Mouse (Mus musculus) kidney, embryonic 16.5 days (tissue): ENCODE data around the gene Cep57. TPM values are rescaled to one million over a fixed set of nuclear protein-coding genes. Genes with fewer than 3 reads are reported as not detected.
"Not testable (repeated sequence)": the region's sequence is repeated elsewhere in the genome, so short reads cannot be mapped to it uniquely, and the experiment has no call there.

ENCODE experiments used
- ATAC-seq: fragments of 200-750 bp; cut with Nextera tagmentation; 2 replicates; pipeline ENCODE4 v1.8.0; 2017; ENCODE audit warnings: moderate TSS enrichment; ENCODE audit not compliant: low FRiP score, low TSS enrichment
- H3K27ac ChIP-seq: fragments of 300-500 bp; sonication (generic); 2 replicates; pipeline ENCODE4 v1.5.1; 2014; ENCODE audit warnings: low read length
- H3K27me3 ChIP-seq: fragments of 300-500 bp; sonication (generic); 2 replicates; pipeline ENCODE4 v1.6.1; 2014; ENCODE audit warnings: low read length, control low read depth, mixed read lengths; ENCODE audit not compliant: insufficient read depth
- H3K36me3 ChIP-seq: fragments of 300-500 bp; sonication (generic); 2 replicates; pipeline ENCODE4 v1.6.1; 2014; ENCODE audit warnings: low read length, control low read depth, mixed read lengths; ENCODE audit not compliant: insufficient read depth
- H3K4me1 ChIP-seq: fragments of 300-500 bp; sonication (generic); 2 replicates; pipeline ENCODE4 v1.6.1; 2014; ENCODE audit warnings: low read length, control low read depth, mixed read lengths; ENCODE audit not compliant: insufficient read depth
- H3K4me2 ChIP-seq: fragments of 300-500 bp; sonication (generic); replicated peaks from 2 replicates; pipeline ENCODE4 v1.6.1; 2014; ENCODE audit warnings: low read depth, low read length
- H3K4me3 ChIP-seq: fragments of 300-500 bp; sonication (generic); 2 replicates; pipeline ENCODE4 v1.5.1; 2014; ENCODE audit warnings: mild to moderate bottlenecking, low read length
- H3K9ac ChIP-seq: fragments of 300-500 bp; sonication (generic); replicated peaks from 2 replicates; pipeline ENCODE4 v1.6.1; 2014; ENCODE audit warnings: low read length
- H3K9me3 ChIP-seq: fragments of 300-500 bp; sonication (generic); 2 replicates; pipeline ENCODE4 v1.6.1; 2016; ENCODE audit warnings: low read length, control low read depth
- WGBS: fragments of 180-500 bp; shearing (Covaris S2); extraction: QIAGEN DNeasy Blood & Tissue Kit; methylation state at CpG from one replicate; pipeline ENCODE4 v1.1.7; 2014; 5-methylcytosine and 5-hydroxymethylcytosine counted together
- polyA plus RNA-seq: library from polyadenylated mRNA; unstranded; fragments of >200 nt; fragmentation: Nextera tagmentation; extraction: Ambion mirVana; gene quantifications from 2 replicates; pipeline ENCODE4 v1.2.1, GENCODE M21; 2015

The Cep57 gene
- polyA plus RNA-seq, 1 experiment from 2014 or later, result 52.2 TPM

DNA sequence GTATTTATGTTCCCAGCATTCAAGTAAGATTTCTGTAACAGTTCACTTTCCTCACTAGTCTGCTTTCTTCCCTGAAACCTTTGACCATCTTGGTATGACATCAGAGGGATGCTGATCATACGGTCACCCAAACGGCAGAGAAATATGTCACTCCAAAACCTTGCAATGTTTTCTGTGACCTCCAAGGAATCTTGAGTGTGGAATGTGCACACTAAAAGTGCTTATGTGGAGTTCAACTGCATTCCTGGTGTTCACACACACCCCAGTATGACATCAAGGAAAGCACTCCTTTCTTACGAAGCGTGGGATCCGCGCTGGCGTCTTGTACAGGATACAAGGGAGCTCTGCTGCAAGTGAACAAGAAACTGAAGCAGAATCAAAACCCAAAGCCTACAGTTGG, 20.1 kb downstream of the Cep57 start:
- Histone ChIP-seq H3K4me2 (no peak overlapping the region), H3K4me1 (no peaks in the 10 kb centered on the region), H3K27me3 (no peaks in the 10 kb centered on the region), H3K9ac (no peak overlapping the region), H3K9me3 (no peaks in the 10 kb centered on the region), H3K27ac (no peak overlapping the region), H3K4me3 (no peak overlapping the region), H3K36me3 (peaks cover 63% of the 10 kb centered on the region)
- ATAC-seq, result no peak
- WGBS, result 93% methylated on average over 7 of the region's 7 CpGs

DNA sequence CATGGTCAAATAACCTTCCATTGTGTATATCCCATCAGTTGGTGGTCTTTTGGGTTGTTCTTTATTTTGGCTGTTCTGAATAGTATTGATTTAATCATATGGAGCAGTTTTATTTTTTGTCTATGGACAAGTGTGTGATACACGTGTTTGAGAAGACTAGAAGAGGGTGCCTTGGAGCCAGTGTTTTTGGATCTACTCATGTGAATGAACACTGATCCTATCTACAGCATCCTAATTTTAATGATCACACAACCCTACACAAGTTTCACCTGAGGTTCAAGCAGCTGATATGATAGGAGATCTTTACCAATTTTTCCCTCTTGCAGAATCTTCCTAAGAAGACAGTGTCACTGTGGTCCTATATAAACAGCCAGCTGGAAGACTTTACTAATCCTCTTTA, 22.4 kb downstream of the Cep57 start:
- WGBS, result 66% methylated on average over 1 of the region's 1 CpGs
- no peak overlapping the region for H3K4me3 ChIP-seq
- no peak overlapping the region for H3K4me2 ChIP-seq
- H3K36me3 ChIP-seq, result peaks cover 54% of the 10 kb centered on the region
- ATAC-seq, result no peak
- no peaks in the 10 kb centered on the region for H3K4me1 ChIP-seq
- H3K9me3 ChIP-seq, result no peaks in the 10 kb centered on the region
- H3K27ac ChIP-seq, result no peak overlapping the region
- no peak overlapping the region for H3K9ac ChIP-seq
- H3K27me3 ChIP-seq, result no peaks in the 10 kb centered on the region

DNA sequence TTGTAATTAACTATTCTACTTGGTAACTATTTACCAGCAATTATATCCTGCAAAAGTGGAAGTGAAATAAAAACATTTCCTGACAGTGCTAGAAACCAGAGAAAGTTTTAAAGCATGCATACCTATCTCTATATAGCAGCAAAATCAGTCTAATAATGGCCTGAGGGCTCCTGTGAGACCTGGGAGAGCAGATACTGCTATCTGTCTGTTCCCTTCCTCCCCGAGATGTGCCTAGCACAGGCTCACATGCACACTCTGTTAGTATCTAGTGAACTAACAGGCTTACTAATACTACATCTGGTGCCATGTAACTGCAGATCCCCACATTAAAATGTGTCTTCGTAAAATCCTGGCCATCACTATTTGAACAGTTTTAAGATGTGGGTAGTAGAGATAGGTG, 32.2 kb downstream of the Cep57 start:
- Histone ChIP-seq H3K36me3 (peaks cover 52% of the 10 kb centered on the region), H3K27ac (no peak overlapping the region), H3K9ac (no peak overlapping the region), H3K4me3 (no peak overlapping the region), H3K27me3 (no peaks in the 10 kb centered on the region), H3K4me2 (no peak overlapping the region), H3K4me1 (no peaks in the 10 kb centered on the region), H3K9me3 (no peaks in the 10 kb centered on the region)
- ATAC-seq, result no peak
- WGBS, result 90% methylated on average over 2 of the region's 2 CpGs

DNA sequence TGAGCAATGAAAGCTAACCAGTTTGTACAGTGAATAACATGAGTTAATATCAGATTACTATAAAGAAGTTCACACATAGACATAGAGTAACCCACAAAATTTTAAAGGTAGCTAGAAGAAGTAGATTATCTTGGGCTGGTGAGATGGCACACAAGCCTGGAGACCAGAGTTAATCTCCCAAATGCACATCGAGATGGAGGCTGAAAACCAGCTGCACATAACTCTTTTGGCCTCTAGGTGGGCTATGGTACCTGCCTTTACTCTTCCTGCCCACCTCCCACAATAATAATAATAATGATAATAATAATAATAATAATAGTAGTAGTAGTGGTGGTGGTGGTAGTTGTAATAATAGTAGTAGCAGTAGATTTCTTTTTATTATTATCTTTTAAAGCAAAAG, 32.6 kb downstream of the Cep57 start:
- Histone ChIP-seq H3K4me3 (no peak overlapping the region), H3K4me2 (no peak overlapping the region), H3K9ac (no peak overlapping the region), H3K9me3 (no peaks in the 10 kb centered on the region), H3K27ac (no peak overlapping the region), H3K36me3 (peaks cover 48% of the 10 kb centered on the region), H3K4me1 (no peaks in the 10 kb centered on the region), H3K27me3 (no peaks in the 10 kb centered on the region)
- 73% methylated on average over 1 of the region's 1 CpGs for WGBS
- ATAC-seq, result no peak

DNA sequence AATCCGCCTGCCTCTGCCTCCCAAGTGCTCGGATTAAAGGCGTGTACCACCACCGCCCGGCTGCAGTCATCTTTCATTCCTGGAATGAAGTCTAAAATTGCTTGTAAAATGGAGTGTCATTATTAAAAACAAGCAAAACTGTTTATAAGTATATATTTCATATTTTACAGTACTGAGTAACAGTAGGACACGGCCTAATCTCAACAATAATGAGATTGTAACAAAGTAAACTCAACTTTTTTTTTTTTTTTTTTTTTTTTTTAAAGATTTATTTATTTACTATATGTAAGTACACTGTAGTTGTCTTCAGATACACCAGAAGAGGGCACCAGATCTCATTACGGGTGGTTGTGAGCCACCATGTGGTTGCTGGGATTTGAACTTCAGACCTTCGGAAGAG, 36.0 kb downstream of the Cep57 start:
- H3K36me3 ChIP-seq, result peaks cover 34% of the 10 kb centered on the region; the same call in 1 of the 2 replicates
- not testable (repeated sequence) for H3K9ac ChIP-seq, H3K4me1 ChIP-seq, H3K9me3 ChIP-seq, H3K4me2 ChIP-seq, ATAC-seq, H3K27me3 ChIP-seq, H3K27ac ChIP-seq, H3K4me3 ChIP-seq
- 98% methylated on average over 7 of the region's 8 CpGs for WGBS

DNA sequence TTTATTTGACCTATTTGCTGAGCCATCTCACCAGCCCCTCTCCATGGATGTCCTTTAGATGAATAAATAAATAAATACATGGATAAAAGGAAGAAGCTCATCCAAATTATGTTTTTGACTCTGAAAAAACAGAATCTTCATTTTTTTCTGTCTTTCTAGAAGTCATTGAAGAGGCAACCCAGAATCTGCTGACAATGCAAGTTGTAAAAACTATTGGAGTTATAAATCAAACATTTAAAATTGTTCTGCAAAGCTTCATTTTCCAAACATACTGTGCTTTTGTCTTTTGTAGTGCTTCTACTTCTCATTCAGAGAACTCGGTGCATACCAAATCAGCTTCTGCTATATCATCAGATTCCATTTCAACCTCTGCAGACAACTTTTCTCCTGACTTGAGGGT, 44.9 kb downstream of the Cep57 start:
- no peak overlapping the region for H3K27ac ChIP-seq
- no peak for ATAC-seq
- no peaks in the 10 kb centered on the region for H3K4me1 ChIP-seq
- H3K4me2 ChIP-seq, result no peak overlapping the region
- no peaks in the 10 kb centered on the region for H3K27me3 ChIP-seq
- no peak overlapping the region for H3K9ac ChIP-seq
- no peak overlapping the region for H3K4me3 ChIP-seq
- H3K36me3 ChIP-seq, result peaks cover 12% of the 10 kb centered on the region; the same call in 1 of the 2 replicates
- WGBS, result 100% methylated on average over 1 of the region's 1 CpGs
- peaks cover 3% of the 10 kb centered on the region; the same call in 1 of the 2 replicates for H3K9me3 ChIP-seq

DNA sequence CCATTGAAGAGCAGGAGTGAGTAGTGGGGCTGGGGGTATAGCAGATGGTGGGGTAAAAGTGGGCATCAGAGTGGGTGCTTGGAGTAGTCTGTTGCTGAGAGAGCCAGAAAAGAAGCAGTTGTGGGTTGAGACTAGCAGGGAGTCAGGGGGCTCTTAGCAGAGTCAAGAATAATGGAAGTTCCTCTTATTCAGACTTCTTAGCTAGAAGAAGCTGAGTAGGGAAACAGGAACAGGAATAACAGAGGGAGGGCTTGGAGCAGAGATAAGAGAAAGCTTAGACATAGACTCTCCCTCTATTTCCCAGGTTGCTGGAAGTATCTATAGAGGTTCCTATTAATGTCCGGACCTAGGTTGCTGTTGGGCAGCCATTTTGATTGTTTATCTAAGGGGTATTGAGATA, 52.2 kb downstream of the Cep57 start:
- Histone ChIP-seq H3K4me3 (no peak overlapping the region), H3K9me3 (no peaks in the 10 kb centered on the region), H3K36me3 (no peaks in the 10 kb centered on the region), H3K9ac (no peak overlapping the region), H3K27ac (no peak overlapping the region), H3K4me1 (no peaks in the 10 kb centered on the region), H3K27me3 (no peaks in the 10 kb centered on the region), H3K4me2 (no peak overlapping the region)
- WGBS, result 91% methylated on average over 1 of the region's 1 CpGs
- no peak for ATAC-seq

DNA sequence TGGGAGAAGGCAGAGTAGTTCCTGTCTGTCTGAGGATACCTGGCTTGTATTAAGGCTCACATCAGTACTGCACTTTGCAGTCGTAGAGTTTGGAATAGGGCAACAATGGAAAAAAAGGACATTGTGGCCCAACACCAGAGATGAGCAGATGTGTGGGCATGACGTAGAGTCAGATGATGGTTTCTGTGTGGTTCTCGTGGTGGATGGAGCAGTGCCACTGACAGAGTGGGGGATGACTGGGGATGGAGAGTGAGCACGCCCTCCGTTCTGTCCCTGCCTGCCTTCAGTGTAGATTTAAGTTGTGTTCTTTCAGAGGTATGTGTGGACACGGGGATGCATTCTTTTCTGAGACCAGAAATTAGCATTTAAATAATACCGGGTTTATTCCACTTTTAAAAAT, 60.3 kb downstream of the Cep57 start:
- Histone ChIP-seq H3K4me1 (no peaks in the 10 kb centered on the region), H3K9me3 (no peaks in the 10 kb centered on the region), H3K36me3 (0 out of 2 replicates have a peak, but pooled peaks cover 5% of the 10 kb centered on the region), H3K4me3 (no peak overlapping the region), H3K4me2 (no peak overlapping the region), H3K27me3 (no peaks in the 10 kb centered on the region), H3K9ac (no peak overlapping the region), H3K27ac (no peak overlapping the region)
- ATAC-seq, result no peak
- 90% methylated on average over 7 of the region's 7 CpGs for WGBS

DNA sequence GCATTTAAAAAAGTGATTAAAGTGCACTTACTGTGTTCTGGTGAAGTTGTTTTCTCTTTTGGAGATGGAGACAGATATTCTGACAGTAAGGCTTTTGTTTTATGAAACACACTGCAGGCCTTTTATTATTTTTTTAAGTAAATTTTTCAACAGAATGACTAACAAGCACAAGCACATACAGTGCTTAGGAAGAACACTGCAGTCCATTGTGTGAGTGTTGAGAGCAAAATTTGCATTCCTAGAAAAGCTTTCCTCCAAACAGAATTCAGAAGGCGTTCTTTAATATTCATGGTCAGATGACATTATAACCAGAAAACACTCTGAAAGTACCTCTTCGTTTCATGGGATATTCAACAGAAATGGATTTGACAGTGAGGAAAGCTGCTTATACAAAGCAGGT, 61.3 kb downstream of the Cep57 start:
- Histone ChIP-seq H3K4me3 (no peak overlapping the region), H3K36me3 (0 out of 2 replicates have a peak, but pooled peaks cover 5% of the 10 kb centered on the region), H3K4me1 (no peaks in the 10 kb centered on the region), H3K4me2 (no peak overlapping the region), H3K9me3 (no peaks in the 10 kb centered on the region), H3K27ac (no peak overlapping the region), H3K27me3 (no peaks in the 10 kb centered on the region), H3K9ac (no peak overlapping the region)
- ATAC-seq, result no peak
- WGBS, result 77% methylated on average over 2 of the region's 2 CpGs

DNA sequence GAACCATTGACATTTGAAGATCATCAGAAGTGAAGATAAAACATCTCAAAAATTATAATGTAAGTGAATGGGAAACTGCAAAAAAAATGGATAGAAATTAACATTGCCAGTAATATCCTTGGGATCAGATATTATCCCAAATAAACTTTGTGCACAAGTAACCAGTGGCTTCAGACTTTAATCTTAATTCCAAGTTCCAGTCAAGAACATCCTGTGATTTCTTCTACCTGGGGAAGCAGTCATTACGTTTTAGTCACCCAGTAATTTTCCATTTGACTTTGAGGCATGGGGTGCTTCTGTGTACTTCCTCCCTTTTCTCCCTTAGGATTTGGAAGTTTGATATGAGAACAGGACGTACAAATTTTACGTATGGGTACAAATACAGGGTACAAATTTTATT, 66.5 kb downstream of the Cep57 start:
- ATAC-seq, result no peak
- no peaks in the 10 kb centered on the region for H3K4me1 ChIP-seq
- H3K27ac ChIP-seq, result no peak overlapping the region
- H3K4me3 ChIP-seq, result no peak overlapping the region
- H3K27me3 ChIP-seq, result no peaks in the 10 kb centered on the region
- no peak overlapping the region for H3K4me2 ChIP-seq
- 86% methylated on average over 3 of the region's 3 CpGs for WGBS
- H3K9ac ChIP-seq, result no peak overlapping the region
- peaks cover 11% of the 10 kb centered on the region for H3K9me3 ChIP-seq
- H3K36me3 ChIP-seq, result peaks cover 17% of the 10 kb centered on the region
